Mouse (Mus musculus): ENCODE results near the gene Fndc3b. TPM values are rescaled to one million over a fixed set of nuclear protein-coding genes. Genes with fewer than 3 reads are reported as not detected.

Fndc3b gene
- polyA plus RNA-seq, 1 experiment from 2014 or later, result 11.8 TPM

- no peaks in the 10 kb centered on the region for H3K27me3 ChIP-seq (ENCODE audit: control insufficient read depth, insufficient read depth, low read length)
- H3K36me3 ChIP-seq (ENCODE audit: control insufficient read depth, insufficient read depth, low read length), result no peaks in the 10 kb centered on the region; the same call in 1 of the 2 replicates
- H3K27ac ChIP-seq (replicated peaks), result peak overlapping the region; percentile 36
- no peaks in the 10 kb centered on the region for H3K9me3 ChIP-seq (ENCODE audit: control insufficient read depth, low read length)
- peaks cover 7% of the 10 kb centered on the region; the same call in 1 of the 2 replicates for H3K4me1 ChIP-seq (replicated peaks; ENCODE audit: control insufficient read depth, insufficient read depth)
- no peak overlapping the region for H3K9ac ChIP-seq (ENCODE audit: low read length)
- no peak for TF ChIP-seq CTCF (IDR thresholded peaks at IDR 0.05; ENCODE audit: low read depth)
- no peak for TF ChIP-seq EP300 (optimal IDR thresholded peaks at IDR 0.05)
- no peak overlapping the region for H3K4me2 ChIP-seq (replicated peaks; ENCODE audit: low read depth)
- no peak overlapping the region for H3K4me3 ChIP-seq (ENCODE audit: low read depth, low read length)
- no peak for DNase-seq (ENCODE audit: low spot score)
- ATAC-seq (ENCODE audit: low FRiP score, low TSS enrichment), result peak; percentile 22; the same call in 1 of the 2 replicates
- 36% methylated on average over 4 of the region's 4 CpGs for WGBS
These were observed 6.1 kb downstream of the Fndc3b start for GRCm38 (mm10) chr3:27705056-27705455.

GRCm38 (mm10) chr3:27704641-27705040 lies 6.5 kb downstream of the Fndc3b start:
- Histone ChIP-seq H3K27ac (replicated peaks) (0 out of 2 replicates have a peak overlapping the region, but pooled peaks have one; percentile 45), H3K4me1 (replicated peaks; ENCODE audit: control insufficient read depth, insufficient read depth) (peaks cover 7% of the 10 kb centered on the region; the same call in 1 of the 2 replicates), H3K27me3 (ENCODE audit: control insufficient read depth, insufficient read depth, low read length) (no peaks in the 10 kb centered on the region), H3K36me3 (ENCODE audit: control insufficient read depth, insufficient read depth, low read length) (no peaks in the 10 kb centered on the region; the same call in 1 of the 2 replicates), H3K4me3 (ENCODE audit: low read depth, low read length) (no peak overlapping the region), H3K4me2 (replicated peaks; ENCODE audit: low read depth) (no peak overlapping the region), H3K9ac (ENCODE audit: low read length) (no peak overlapping the region), H3K9me3 (ENCODE audit: control insufficient read depth, low read length) (no peaks in the 10 kb centered on the region)
- DNase-seq (ENCODE audit: low spot score), result no peak
- TF ChIP-seq EP300 (optimal IDR thresholded peaks at IDR 0.05) (no peak), CTCF (IDR thresholded peaks at IDR 0.05; ENCODE audit: low read depth) (no peak)
- 69% methylated on average over 9 of the region's 9 CpGs for WGBS
- no peak; the same call in 1 of the 2 replicates for ATAC-seq (ENCODE audit: low FRiP score, low TSS enrichment)

GRCm38 (mm10) chr3:27703531-27703930 lies 7.6 kb downstream of the Fndc3b start:
- no peak for ATAC-seq (ENCODE audit: low FRiP score, low TSS enrichment)
- H3K4me1 ChIP-seq (replicated peaks; ENCODE audit: control insufficient read depth, insufficient read depth), result peaks cover 7% of the 10 kb centered on the region; the same call in 1 of the 2 replicates

GRCm38 (mm10) chr3:27703081-27703480 lies 8.0 kb downstream of the Fndc3b start:
- peaks cover 7% of the 10 kb centered on the region; the same call in 1 of the 2 replicates for H3K4me1 ChIP-seq (replicated peaks; ENCODE audit: control insufficient read depth, insufficient read depth)
- TF ChIP-seq EP300 (optimal IDR thresholded peaks at IDR 0.05) (no peak), CTCF (IDR thresholded peaks at IDR 0.05; ENCODE audit: low read depth) (no peak)
- no peak overlapping the region for H3K4me3 ChIP-seq (ENCODE audit: low read depth, low read length)
- no peak for DNase-seq (ENCODE audit: low spot score)
- H3K9ac ChIP-seq (ENCODE audit: low read length), result no peak overlapping the region
- no peak overlapping the region for H3K27ac ChIP-seq (replicated peaks)
- no peak for ATAC-seq (ENCODE audit: low FRiP score, low TSS enrichment)
- no peak overlapping the region for H3K4me2 ChIP-seq (replicated peaks; ENCODE audit: low read depth)
- WGBS, result 84% methylated on average over 2 of the region's 2 CpGs
- H3K27me3 ChIP-seq (ENCODE audit: control insufficient read depth, insufficient read depth, low read length), result no peaks in the 10 kb centered on the region
- H3K36me3 ChIP-seq (ENCODE audit: control insufficient read depth, insufficient read depth, low read length), result no peaks in the 10 kb centered on the region; the same call in 1 of the 2 replicates
- no peaks in the 10 kb centered on the region for H3K9me3 ChIP-seq (ENCODE audit: control insufficient read depth, low read length)

More at GRCm38 (mm10) chr3:27703531-27703930, 7.6 kb downstream of the Fndc3b start:
- DNase-seq (ENCODE audit: low spot score), result no peak
- Histone ChIP-seq H3K4me3 (ENCODE audit: low read depth, low read length) (no peak overlapping the region), H3K9ac (ENCODE audit: low read length) (no peak overlapping the region), H3K9me3 (ENCODE audit: control insufficient read depth, low read length) (no peaks in the 10 kb centered on the region), H3K27ac (replicated peaks) (no peak overlapping the region), H3K36me3 (ENCODE audit: control insufficient read depth, insufficient read depth, low read length) (no peaks in the 10 kb centered on the region; the same call in 1 of the 2 replicates), H3K4me2 (replicated peaks; ENCODE audit: low read depth) (no peak overlapping the region), H3K27me3 (ENCODE audit: control insufficient read depth, insufficient read depth, low read length) (no peaks in the 10 kb centered on the region)
- TF ChIP-seq EP300 (optimal IDR thresholded peaks at IDR 0.05) (no peak), CTCF (IDR thresholded peaks at IDR 0.05; ENCODE audit: low read depth) (no peak)
- WGBS, result 88% methylated on average over 8 of the region's 8 CpGs

GRCm38 (mm10) chr3:27698671-27699070 lies 12.4 kb downstream of the Fndc3b start:
- no peaks in the 10 kb centered on the region; the same call in 1 of the 2 replicates for H3K4me1 ChIP-seq (replicated peaks; ENCODE audit: control insufficient read depth, insufficient read depth)
- H3K9me3 ChIP-seq (ENCODE audit: control insufficient read depth, low read length), result no peaks in the 10 kb centered on the region
- H3K27ac ChIP-seq (replicated peaks), result no peak overlapping the region
- WGBS, result 93% methylated on average over 6 of the region's 6 CpGs
- no peak for ATAC-seq (ENCODE audit: low FRiP score, low TSS enrichment)
- no peak for TF ChIP-seq CTCF (IDR thresholded peaks at IDR 0.05; ENCODE audit: low read depth)
- no peak for TF ChIP-seq EP300 (optimal IDR thresholded peaks at IDR 0.05)
- H3K4me2 ChIP-seq (replicated peaks; ENCODE audit: low read depth), result no peak overlapping the region
- no peak overlapping the region for H3K9ac ChIP-seq (ENCODE audit: low read length)
- no peaks in the 10 kb centered on the region for H3K27me3 ChIP-seq (ENCODE audit: control insufficient read depth, insufficient read depth, low read length)
- H3K36me3 ChIP-seq (ENCODE audit: control insufficient read depth, insufficient read depth, low read length), result no peaks in the 10 kb centered on the region; the same call in 1 of the 2 replicates
- DNase-seq (ENCODE audit: low spot score), result no peak
- no peak overlapping the region for H3K4me3 ChIP-seq (ENCODE audit: low read depth, low read length)

- Histone ChIP-seq H3K4me1 (replicated peaks; ENCODE audit: control insufficient read depth, insufficient read depth) (peaks cover under 1% of the 10 kb centered on the region), H3K9ac (ENCODE audit: low read length) (no peak overlapping the region), H3K36me3 (ENCODE audit: control insufficient read depth, insufficient read depth, low read length) (no peaks in the 10 kb centered on the region; the same call in 1 of the 2 replicates), H3K4me3 (ENCODE audit: low read depth, low read length) (no peak overlapping the region), H3K9me3 (ENCODE audit: control insufficient read depth, low read length) (no peaks in the 10 kb centered on the region), H3K4me2 (replicated peaks; ENCODE audit: low read depth) (no peak overlapping the region), H3K27me3 (ENCODE audit: control insufficient read depth, insufficient read depth, low read length) (no peaks in the 10 kb centered on the region), H3K27ac (replicated peaks) (no peak overlapping the region)
- WGBS, result 66% methylated on average over 5 of the region's 5 CpGs
- DNase-seq (ENCODE audit: low spot score), result no peak
- no peak for ATAC-seq (ENCODE audit: low FRiP score, low TSS enrichment)
- TF ChIP-seq CTCF (IDR thresholded peaks at IDR 0.05; ENCODE audit: low read depth) (no peak), EP300 (optimal IDR thresholded peaks at IDR 0.05) (no peak)
These were observed 14.7 kb downstream of the Fndc3b start for GRCm38 (mm10) chr3:27696449-27696797.
